Mouse (Mus musculus): Measurements from ENCODE around the gene A430005L14Rik. TPM values are rescaled to one million over a fixed set of nuclear protein-coding genes. Genes with fewer than 3 reads are reported as not detected.

A430005L14Rik gene
- polyA plus RNA-seq, 1 experiment, result 42.6 TPM

DNA sequence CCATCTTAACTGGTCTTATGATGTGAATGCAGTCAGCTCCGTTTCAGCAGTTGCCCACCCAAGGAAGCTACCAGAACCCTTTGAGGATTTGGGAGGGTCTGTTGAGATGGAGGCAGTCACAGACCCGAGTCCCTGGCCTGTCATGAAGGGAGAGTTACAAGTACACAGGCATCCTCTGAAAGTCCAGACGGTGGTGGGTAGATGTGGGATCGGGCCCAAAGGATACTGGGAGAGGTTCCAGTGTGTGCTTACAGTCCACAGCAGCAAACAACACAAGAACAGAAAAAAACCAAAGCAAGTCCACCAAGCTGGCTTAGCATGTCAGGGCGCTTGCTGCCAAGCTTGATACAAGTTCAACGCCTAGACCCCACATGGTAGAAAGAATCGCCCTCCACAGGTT, 5.6 kb downstream of the A430005L14Rik start:
- H3K36me3 ChIP-seq (ENCODE audit: control insufficient read depth, insufficient read depth, low read length, poor library complexity, severe bottlenecking), result peaks cover 14% of the 10 kb centered on the region

DNA sequence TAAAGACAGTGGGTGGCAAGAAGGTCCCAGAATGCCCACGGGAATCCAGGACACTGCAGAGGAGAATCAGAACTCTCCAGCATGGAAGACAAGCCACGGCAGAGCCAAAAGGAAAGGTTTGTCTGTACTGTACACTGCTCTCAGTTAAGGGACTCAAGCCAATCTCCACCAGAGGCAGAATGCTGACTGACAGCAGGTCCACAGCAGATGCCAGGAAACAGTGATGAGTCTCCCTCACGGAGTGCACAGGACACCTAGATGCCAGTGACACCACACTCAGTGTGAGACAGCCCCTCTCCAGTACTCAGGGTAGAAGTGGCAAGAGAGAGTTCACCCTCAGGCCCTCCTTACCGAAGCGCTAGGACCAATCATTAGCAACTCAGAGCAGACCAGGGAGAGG, 9.6 kb downstream of the A430005L14Rik start:
- Histone ChIP-seq H3K9ac (ENCODE audit: low read depth, poor library complexity, severe bottlenecking) (no peak overlapping the region), H3K4me1 (ENCODE audit: control insufficient read depth, insufficient read depth, low read length) (no peaks in the 10 kb centered on the region), H3K27me3 (ENCODE audit: control insufficient read depth, insufficient read depth, low read length, poor library complexity, severe bottlenecking) (no peaks in the 10 kb centered on the region), H3K27ac (ENCODE audit: insufficient read depth, low read length) (no peak overlapping the region), H3K9me3 (replicated peaks; ENCODE audit: control insufficient read depth, insufficient read depth, low read length, poor library complexity, severe bottlenecking) (no peaks in the 10 kb centered on the region), H3K4me3 (ENCODE audit: low read depth, low read length) (no peak overlapping the region), H3K36me3 (ENCODE audit: control insufficient read depth, insufficient read depth, low read length, poor library complexity, severe bottlenecking) (peaks cover 6% of the 10 kb centered on the region; the same call in 1 of the 2 replicates)
- TF ChIP-seq EP300 (IDR thresholded peaks at IDR 0.05; ENCODE audit: insufficient read depth, low read depth, low read length) (no peak), CTCF (IDR thresholded peaks at IDR 0.05; ENCODE audit: low read depth, low read length) (no peak), POLR2A (IDR thresholded peaks at IDR 0.05; ENCODE audit: insufficient read depth, low read length) (no peak)

More for the DNA sequence above, 5.6 kb downstream of the A430005L14Rik start:
- H3K4me1 ChIP-seq (ENCODE audit: control insufficient read depth, insufficient read depth, low read length), result no peaks in the 10 kb centered on the region
- H3K4me3 ChIP-seq (ENCODE audit: low read depth, low read length), result no peak overlapping the region
- H3K27me3 ChIP-seq (ENCODE audit: control insufficient read depth, insufficient read depth, low read length, poor library complexity, severe bottlenecking), result no peaks in the 10 kb centered on the region
- H3K27ac ChIP-seq (ENCODE audit: insufficient read depth, low read length), result no peak overlapping the region
- no peak overlapping the region for H3K9ac ChIP-seq (ENCODE audit: low read depth, poor library complexity, severe bottlenecking)
- H3K9me3 ChIP-seq (replicated peaks; ENCODE audit: control insufficient read depth, insufficient read depth, low read length, poor library complexity, severe bottlenecking), result no peaks in the 10 kb centered on the region
- TF ChIP-seq EP300 (IDR thresholded peaks at IDR 0.05; ENCODE audit: insufficient read depth, low read depth, low read length) (no peak), POLR2A (IDR thresholded peaks at IDR 0.05; ENCODE audit: insufficient read depth, low read length) (no peak), CTCF (IDR thresholded peaks at IDR 0.05; ENCODE audit: low read depth, low read length) (no peak)

DNA sequence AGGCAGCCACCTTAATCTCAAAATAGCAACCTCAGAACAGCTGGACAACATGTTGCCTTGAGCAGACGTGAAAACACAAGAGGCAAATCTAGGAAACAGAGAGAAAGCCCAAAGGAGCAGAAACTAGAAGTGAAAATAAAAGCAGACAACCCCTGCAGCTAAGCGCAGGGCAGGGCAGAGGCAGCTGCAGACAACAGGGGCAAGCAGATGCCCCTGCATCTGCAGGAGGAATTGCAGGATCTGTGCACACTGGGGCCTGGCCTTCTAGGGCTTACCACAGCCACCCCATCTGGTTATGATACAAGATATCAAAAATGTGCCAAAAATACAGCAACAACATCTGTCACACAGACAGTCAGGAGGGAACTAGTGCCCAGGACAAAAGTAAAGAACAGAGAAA, 10.5 kb downstream of the A430005L14Rik start:
- TF ChIP-seq EP300 (IDR thresholded peaks at IDR 0.05; ENCODE audit: insufficient read depth, low read depth, low read length), result no peak
- no peak for TF ChIP-seq POLR2A (IDR thresholded peaks at IDR 0.05; ENCODE audit: insufficient read depth, low read length)
- TF ChIP-seq CTCF (IDR thresholded peaks at IDR 0.05; ENCODE audit: low read depth, low read length), result no peak
- H3K9me3 ChIP-seq (replicated peaks; ENCODE audit: control insufficient read depth, insufficient read depth, low read length, poor library complexity, severe bottlenecking), result no peaks in the 10 kb centered on the region
- H3K4me1 ChIP-seq (ENCODE audit: control insufficient read depth, insufficient read depth, low read length), result no peaks in the 10 kb centered on the region
- H3K36me3 ChIP-seq (ENCODE audit: control insufficient read depth, insufficient read depth, low read length, poor library complexity, severe bottlenecking), result no peaks in the 10 kb centered on the region
- no peak overlapping the region for H3K27ac ChIP-seq (ENCODE audit: insufficient read depth, low read length)
- H3K4me3 ChIP-seq (ENCODE audit: low read depth, low read length), result no peak overlapping the region
- no peak overlapping the region for H3K9ac ChIP-seq (ENCODE audit: low read depth, poor library complexity, severe bottlenecking)
- H3K27me3 ChIP-seq (ENCODE audit: control insufficient read depth, insufficient read depth, low read length, poor library complexity, severe bottlenecking), result no peaks in the 10 kb centered on the region

DNA sequence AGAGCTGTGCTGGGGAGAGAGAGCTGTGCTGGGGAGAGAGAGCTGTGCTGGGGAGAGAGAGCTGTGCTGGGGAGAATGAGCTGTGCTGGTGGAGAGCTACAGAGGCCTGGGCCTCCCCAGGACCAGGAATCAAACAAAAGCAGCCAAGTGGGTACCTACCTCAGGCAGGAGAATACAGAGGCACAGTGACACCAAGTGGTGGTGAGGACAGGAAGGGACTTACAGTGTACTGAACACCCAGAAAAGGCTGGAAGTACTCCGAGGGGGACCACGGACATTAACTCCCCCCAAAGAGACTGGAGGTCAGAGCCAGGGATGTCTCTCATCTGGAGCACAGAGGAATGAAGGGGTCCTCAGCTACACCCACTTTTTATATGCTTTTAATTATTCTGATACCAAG, 11.0 kb downstream of the A430005L14Rik start:
- Histone ChIP-seq H3K27ac (ENCODE audit: insufficient read depth, low read length) (no peak overlapping the region), H3K9ac (ENCODE audit: low read depth, poor library complexity, severe bottlenecking) (no peak overlapping the region), H3K4me3 (ENCODE audit: low read depth, low read length) (no peak overlapping the region), H3K27me3 (ENCODE audit: control insufficient read depth, insufficient read depth, low read length, poor library complexity, severe bottlenecking) (no peaks in the 10 kb centered on the region), H3K36me3 (ENCODE audit: control insufficient read depth, insufficient read depth, low read length, poor library complexity, severe bottlenecking) (no peaks in the 10 kb centered on the region), H3K4me1 (ENCODE audit: control insufficient read depth, insufficient read depth, low read length) (no peaks in the 10 kb centered on the region), H3K9me3 (replicated peaks; ENCODE audit: control insufficient read depth, insufficient read depth, low read length, poor library complexity, severe bottlenecking) (no peaks in the 10 kb centered on the region)
- TF ChIP-seq CTCF (IDR thresholded peaks at IDR 0.05; ENCODE audit: low read depth, low read length), result no peak
- TF ChIP-seq EP300 (IDR thresholded peaks at IDR 0.05; ENCODE audit: insufficient read depth, low read depth, low read length), result no peak
- no peak for TF ChIP-seq POLR2A (IDR thresholded peaks at IDR 0.05; ENCODE audit: insufficient read depth, low read length)

DNA sequence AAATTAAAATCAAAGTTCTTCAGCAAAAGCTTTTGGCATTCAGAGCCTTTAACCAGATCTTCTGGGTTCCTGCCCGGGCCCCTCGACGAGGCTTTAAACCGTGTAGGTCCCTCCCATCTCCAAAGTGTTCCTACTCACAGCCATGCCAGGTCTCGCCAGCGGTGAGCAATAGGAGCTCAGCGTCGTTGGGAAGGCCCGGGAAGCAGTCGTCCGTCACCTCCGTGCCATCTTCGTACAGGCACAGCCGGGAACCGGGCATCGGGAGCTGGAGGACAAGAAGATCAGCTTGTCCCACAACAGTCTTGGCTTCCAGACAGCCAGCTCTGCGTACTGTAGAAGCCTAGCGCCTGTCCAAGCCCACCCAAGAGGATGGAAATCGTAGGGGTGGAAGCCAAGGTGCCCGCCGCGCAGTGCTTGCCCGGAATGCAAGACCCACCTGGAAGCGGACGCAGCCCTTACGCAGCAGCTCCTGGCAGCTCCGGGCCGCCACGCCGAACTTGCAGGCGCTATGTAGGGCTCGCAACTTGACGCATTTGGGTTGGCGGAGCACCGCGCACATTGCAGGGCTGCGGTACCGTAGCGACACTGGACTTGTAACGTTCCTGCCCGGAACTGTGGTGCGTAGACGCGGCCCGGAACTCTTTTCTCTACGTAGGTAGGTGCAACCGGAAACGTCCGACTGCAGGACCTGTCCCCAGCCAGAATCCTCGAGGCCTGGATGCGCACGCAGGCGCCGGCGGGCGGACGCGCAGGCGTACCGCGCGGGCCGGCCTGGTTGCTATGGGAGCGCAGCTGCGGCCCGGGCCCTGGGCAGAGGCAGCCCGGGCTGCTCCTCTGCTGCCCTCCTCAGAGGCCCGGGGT, 17.6 kb downstream of the A430005L14Rik start, which contains the start of the genes Dffb and Cep104:
Gene Dffb (minus strand): TSS at position 696 of the 861 bp plus-strand sequence.
Gene Cep104 (plus strand): TSS at position 764 of the 861 bp plus-strand sequence.
- TF ChIP-seq EP300 (IDR thresholded peaks at IDR 0.05; ENCODE audit: insufficient read depth, low read depth, low read length), result peak; percentile 70; the same call in 1 of the 2 replicates
- TF ChIP-seq CTCF (IDR thresholded peaks at IDR 0.05; ENCODE audit: low read depth, low read length), result no peak

DNA sequence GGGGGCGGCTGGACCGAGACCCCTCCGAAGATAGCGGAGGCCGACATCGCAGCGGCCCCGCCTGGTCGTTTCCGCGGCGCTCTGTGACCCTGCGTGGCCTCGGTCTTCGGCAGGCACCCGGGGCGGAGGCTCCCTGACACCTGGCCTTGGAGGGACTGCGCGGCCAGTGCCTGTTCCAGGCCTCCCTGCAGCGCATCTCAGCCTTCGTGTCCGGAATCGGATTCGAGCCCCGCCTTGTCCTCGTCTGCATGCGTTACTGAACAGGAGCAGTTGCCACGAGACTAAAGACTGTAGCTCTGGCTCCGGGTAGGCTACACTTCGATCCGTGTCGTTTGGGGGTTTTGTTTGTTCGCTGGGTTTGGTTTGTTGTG, 18.2 kb downstream of the A430005L14Rik start:
- Histone ChIP-seq H3K4me3 (ENCODE audit: low read depth, low read length) (peak overlapping the region; percentile 70), H3K27ac (ENCODE audit: insufficient read depth, low read length) (no peak overlapping the region), H3K4me1 (ENCODE audit: control insufficient read depth, insufficient read depth, low read length) (no peaks in the 10 kb centered on the region), H3K36me3 (ENCODE audit: control insufficient read depth, insufficient read depth, low read length, poor library complexity, severe bottlenecking) (no peaks in the 10 kb centered on the region), H3K9ac (ENCODE audit: low read depth, poor library complexity, severe bottlenecking) (peak overlapping the region; percentile 33), H3K9me3 (replicated peaks; ENCODE audit: control insufficient read depth, insufficient read depth, low read length, poor library complexity, severe bottlenecking) (no peaks in the 10 kb centered on the region), H3K27me3 (ENCODE audit: control insufficient read depth, insufficient read depth, low read length, poor library complexity, severe bottlenecking) (no peaks in the 10 kb centered on the region)
- TF ChIP-seq CTCF (IDR thresholded peaks at IDR 0.05; ENCODE audit: low read depth, low read length), result no peak
- TF ChIP-seq POLR2A (IDR thresholded peaks at IDR 0.05; ENCODE audit: insufficient read depth, low read length), result no peak
- TF ChIP-seq EP300 (IDR thresholded peaks at IDR 0.05; ENCODE audit: insufficient read depth, low read depth, low read length), result no peak

More for the DNA sequence above, 17.6 kb downstream of the A430005L14Rik start, which contains the start of the genes Dffb and Cep104:
- H3K9me3 ChIP-seq (replicated peaks; ENCODE audit: control insufficient read depth, insufficient read depth, low read length, poor library complexity, severe bottlenecking), result no peaks in the 10 kb centered on the region
- peak within 1 kb of the TSS; percentile 81 for H3K4me3 ChIP-seq (ENCODE audit: low read depth, low read length)
- H3K27ac ChIP-seq (ENCODE audit: insufficient read depth, low read length), result no peak within 1 kb of the TSS
- H3K27me3 ChIP-seq (ENCODE audit: control insufficient read depth, insufficient read depth, low read length, poor library complexity, severe bottlenecking), result no peaks in the 10 kb centered on the region
- no peaks in the 10 kb centered on the region for H3K36me3 ChIP-seq (ENCODE audit: control insufficient read depth, insufficient read depth, low read length, poor library complexity, severe bottlenecking)
- H3K4me1 ChIP-seq (ENCODE audit: control insufficient read depth, insufficient read depth, low read length), result no peaks in the 10 kb centered on the region
- peak within 1 kb of the TSS; percentile 33 for H3K9ac ChIP-seq (ENCODE audit: low read depth, poor library complexity, severe bottlenecking)

Data from ES-Bruce4 (cell line).